Mouse (Mus musculus): ENCODE results near the gene Fam198b. TPM values are rescaled to one million over a fixed set of nuclear protein-coding genes. Genes with fewer than 3 reads are reported as not detected.

The Fam198b gene
- total RNA-seq, 2 experiments from 2014 or later, result 5.4 to 6.9 TPM

DNA sequence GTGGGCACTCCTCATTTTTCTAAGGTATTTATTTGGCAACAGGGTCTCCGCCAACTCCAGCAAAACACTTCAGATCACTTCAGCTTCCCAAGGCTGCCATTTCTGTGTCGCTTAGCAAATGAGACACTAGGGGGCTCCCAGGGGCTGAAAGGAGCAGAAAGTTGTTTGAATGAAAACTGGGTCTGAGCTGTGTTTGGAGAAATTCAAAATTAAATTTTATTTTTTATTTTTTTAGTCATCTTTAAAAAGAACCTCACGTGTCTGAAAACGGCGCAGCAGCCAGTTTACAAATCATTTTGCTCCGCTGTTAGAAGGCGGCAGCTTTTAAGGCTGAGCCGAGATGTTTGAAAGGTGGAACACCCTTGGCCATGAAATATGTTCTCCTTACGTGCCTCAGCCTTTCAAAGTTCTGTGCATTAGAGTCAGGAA, 442 bp downstream of the Fam198b start:
- peak in 1 of 2 experiments; percentile 74 for DNase-seq (ENCODE audit: extremely low spot score in 1 of 2, low spot score in 1 of 2)

DNA sequence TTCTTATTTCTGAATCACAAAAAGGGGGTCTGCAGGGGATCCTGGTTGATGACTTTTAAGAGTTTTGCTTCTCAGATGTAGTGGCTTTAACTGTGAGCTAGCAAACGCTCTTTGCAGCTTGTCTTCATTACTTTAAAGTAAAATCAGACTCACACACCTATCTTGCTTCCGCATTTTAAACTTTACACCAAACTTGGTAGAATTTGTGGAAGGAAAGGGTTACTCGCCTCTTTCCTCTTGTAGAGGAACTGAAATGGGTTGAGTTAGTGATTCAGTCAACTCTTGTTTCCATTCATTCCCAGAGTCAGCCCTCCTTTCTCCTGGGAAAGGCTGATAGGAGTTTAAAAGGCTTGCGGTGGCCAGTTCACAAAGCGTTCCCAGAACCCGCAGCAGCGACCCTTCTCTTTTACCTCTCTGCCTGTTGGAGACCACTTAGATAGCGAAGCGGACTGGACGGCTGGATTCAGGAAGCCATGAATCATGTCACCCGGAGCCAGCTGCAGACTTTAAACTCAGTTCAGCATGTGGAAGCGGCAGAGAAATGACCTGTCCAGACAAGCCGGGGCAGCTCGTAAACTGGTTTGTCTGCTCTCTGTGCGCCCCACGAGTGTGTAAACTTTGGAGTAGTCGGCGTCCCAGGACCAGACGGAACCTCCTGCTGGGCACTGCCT, 1.5 kb downstream of the Fam198b start:
- no peak for DNase-seq (ENCODE audit: extremely low spot score in 1 of 2, low spot score in 1 of 2)

GRCm38 (mm10) chr3:79886357-79887091, 2.2 kb downstream of the Fam198b start:
- no peak for DNase-seq (ENCODE audit: extremely low spot score in 1 of 2, low spot score in 1 of 2)

DNA sequence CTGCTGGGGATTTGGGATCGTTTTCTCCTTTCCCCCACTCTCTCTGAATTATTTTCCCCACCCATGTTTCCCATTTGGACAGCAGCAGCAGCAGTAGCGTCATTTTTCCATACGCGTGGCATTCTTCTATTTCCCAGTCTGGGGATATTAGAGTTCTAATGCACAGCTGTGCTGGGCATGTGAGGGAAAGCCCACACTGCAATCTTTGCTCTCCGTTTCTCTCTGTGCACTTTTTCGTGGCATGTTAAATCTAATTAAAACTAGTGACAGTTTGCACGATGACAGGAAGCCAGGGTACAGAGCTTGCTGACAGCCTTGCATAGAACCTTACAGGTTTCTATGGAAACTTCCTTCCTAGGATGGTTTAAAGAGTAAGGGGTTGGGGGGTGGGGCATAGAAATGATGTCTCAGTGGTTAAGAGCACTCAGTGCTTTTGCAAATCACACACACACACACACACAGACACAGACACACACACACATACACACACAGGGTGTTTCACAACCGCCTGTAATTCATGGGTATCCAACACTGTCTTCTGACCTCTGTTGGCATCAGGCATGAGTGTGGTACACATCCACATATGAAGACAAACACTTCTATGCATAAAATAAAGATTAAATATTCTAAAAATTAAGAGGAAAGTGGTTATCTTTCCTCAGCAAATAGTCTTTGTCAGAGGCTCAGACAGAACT, 3.0 kb downstream of the Fam198b start:
- DNase-seq (ENCODE audit: extremely low spot score in 1 of 2, low spot score in 1 of 2), result no peak

DNA sequence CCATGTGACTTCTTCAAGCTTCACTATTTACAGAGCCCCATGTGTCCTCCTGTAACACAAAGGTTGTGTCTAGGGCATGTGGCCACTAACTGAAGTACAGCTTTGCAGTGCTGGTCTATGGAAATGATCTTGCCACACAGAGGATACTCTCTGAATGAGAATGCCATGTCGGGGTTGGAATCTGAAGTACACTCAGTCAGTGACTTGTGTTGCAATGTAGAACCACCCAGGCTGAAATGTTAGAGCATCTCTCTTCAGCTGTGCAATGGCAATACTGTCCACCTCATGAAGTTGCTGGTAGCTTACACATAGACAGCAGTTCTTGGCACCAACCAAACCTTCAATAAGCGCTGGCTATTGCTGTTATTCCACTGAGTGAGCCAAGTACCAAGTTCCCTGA, 3.6 kb downstream of the Fam198b start:
- DNase-seq (ENCODE audit: extremely low spot score in 1 of 2, low spot score in 1 of 2), result no peak

DNA sequence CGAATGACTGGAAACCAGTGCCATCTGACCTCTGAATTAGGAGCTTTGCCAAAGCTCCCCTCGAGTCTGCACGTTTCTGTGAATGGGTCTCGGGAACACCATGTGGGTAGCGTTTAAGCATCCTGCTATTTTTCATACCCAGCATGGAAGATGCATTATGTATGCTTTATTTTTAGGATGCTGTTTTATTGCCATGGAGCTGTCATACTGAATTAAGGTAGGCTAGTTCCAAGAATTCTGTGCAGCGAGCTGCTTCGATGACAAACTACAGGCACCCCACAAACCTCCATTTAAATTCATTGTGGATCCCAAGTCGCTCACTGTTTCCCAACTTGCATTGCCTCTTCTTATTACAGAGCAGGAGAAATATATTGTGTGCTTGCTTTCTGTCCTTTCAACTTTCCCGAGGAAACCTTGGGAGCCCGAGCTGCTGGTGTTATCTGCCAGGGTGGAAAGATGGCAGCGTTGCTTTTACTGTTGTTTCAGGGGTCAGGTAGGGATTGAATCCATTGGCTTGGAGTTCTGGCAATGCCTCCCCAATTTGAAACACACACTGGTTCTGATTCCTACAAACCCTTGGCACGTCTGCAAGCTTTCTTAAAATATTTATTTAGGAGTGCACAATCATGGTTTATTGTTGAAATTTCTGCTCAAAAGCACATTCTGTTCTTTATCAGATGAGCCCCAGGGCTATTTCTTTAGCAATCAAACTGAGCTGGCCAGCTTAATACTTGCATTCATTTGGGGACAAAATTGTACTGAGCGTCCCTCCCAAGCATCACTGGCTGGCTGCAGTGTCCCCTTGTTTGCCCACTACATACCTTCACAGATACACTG, 13.4 kb downstream of the Fam198b start:
- no peak for DNase-seq (ENCODE audit: extremely low spot score in 1 of 2, low spot score in 1 of 2)

- DNase-seq (ENCODE audit: extremely low spot score in 1 of 2, low spot score in 1 of 2), result no peak
These were observed 14.2 kb downstream of the Fam198b start for GRCm38 (mm10) chr3:79898514-79898913.

DNA sequence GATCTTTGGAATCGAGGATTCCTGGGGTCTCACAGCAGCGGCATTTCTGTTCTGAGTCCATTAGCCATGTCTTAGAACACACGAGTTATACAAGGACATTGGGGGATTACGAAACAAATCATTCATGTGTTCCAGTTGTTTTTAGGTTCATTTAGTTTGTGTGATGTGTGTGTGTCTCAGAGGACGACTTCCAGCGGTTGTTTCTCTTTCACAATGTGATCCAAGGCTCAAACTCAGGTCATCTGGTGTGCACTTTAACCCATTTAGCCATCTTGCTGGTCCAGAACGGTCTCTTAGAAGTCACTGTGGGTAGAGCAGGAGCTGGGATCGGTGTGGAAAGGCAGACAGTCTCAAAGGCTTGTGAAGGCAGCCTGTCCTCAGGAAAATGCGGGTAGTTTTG, 15.6 kb downstream of the Fam198b start:
- DNase-seq (ENCODE audit: extremely low spot score in 1 of 2, low spot score in 1 of 2), result no peak

DNA sequence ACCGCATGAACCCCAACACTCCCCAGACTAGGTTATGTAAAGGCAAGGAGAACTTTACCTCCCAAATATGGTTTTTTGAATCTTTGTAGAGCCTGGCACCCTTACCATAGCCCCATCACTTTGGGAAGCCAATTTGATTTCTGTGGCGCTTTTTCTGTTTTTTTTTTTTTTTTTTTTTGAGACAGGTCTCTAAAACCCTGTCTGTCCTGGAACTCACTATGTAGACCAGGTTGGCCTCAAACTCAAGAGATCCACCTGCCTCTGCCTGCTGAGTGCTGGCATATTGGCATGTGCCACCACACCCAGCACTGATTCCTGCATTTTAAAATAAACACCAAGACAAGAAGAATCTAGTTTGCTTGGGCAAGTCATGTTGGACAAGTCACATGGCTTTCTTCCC, 16.2 kb downstream of the Fam198b start:
- no peak for DNase-seq (ENCODE audit: extremely low spot score in 1 of 2, low spot score in 1 of 2)

DNA sequence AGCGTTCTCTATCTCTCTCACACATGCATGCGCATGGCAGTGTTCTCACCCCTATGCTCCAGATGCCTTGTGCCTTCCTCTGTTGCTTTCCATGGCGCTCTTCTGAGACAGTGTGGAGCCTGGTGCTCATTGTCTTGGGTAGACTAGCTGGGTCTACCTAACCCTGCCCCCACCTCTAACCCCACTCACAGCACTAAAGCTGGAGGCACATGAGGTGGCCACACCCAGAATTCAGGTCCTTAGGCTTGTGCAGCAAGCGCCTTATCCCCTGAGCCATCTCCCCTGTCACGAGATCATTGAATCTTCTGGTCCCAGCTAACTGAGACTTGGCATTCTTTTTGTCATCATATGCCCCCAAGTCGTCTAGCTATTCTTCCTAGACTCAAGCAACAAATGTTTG, 17.0 kb downstream of the Fam198b start:
- no peak for DNase-seq (ENCODE audit: extremely low spot score in 1 of 2, low spot score in 1 of 2)

- no peak for DNase-seq (ENCODE audit: extremely low spot score in 1 of 2, low spot score in 1 of 2)
These were observed 17.4 kb downstream of the Fam198b start for GRCm38 (mm10) chr3:79901734-79902133.

GRCm38 (mm10) chr3:79903803-79904202, 19.5 kb downstream of the Fam198b start:
- DNase-seq (ENCODE audit: extremely low spot score in 1 of 2, low spot score in 1 of 2), result no peak

GRCm38 (mm10) chr3:79904238-79904757, 20.0 kb downstream of the Fam198b start:
- no peak for DNase-seq (ENCODE audit: extremely low spot score in 1 of 2, low spot score in 1 of 2)

GRCm38 (mm10) chr3:79905397-79905796, 21.1 kb downstream of the Fam198b start:
- DNase-seq (ENCODE audit: extremely low spot score in 1 of 2, low spot score in 1 of 2), result no peak

DNA sequence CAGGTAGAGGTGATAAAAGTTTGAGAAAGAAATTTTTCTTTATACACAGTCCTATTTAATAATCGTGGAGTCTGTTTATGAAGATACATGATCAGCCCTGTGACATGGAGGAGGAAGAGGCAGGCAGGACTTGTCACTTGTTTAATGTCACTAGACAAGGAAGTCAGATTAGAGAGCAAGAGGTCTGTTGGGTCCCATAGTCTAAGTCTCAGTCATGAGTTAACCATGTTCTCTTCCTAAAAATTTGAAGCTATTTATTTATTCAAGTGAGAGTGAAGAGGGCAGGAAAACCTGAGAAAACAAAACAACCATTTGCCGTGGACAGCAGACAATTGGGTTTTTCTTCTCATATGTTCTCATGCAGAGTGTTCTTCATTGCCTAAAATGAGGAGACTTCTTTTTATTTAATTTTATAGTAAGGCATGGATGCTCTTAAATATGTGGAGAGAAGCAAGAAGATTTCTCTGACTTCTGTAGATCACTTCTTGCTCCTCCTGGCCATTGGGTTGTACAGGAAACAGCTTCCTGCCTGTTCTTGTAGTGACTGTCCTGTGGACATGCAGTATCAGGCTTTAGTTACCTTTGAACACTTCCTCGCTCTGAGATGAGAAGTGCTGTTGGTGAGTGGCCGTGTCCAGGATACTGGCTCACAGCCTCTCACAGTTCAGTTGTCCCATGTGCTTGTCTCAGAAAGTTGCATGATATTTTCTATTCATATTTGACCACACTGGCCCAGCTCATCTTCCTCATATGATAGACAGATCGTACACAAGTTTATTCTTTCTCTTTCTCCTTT, 22.1 kb downstream of the Fam198b start:
- DNase-seq (ENCODE audit: extremely low spot score in 1 of 2, low spot score in 1 of 2), result no peak

GRCm38 (mm10) chr3:79907223-79907622, 22.9 kb downstream of the Fam198b start:
- no peak for DNase-seq (ENCODE audit: extremely low spot score in 1 of 2, low spot score in 1 of 2)

GRCm38 (mm10) chr3:79910375-79911141, 26.2 kb downstream of the Fam198b start:
- no peak for DNase-seq (ENCODE audit: extremely low spot score in 1 of 2, low spot score in 1 of 2)

GRCm38 (mm10) chr3:79911166-79911565, 26.8 kb downstream of the Fam198b start:
- DNase-seq (ENCODE audit: extremely low spot score in 1 of 2, low spot score in 1 of 2), result no peak

DNA sequence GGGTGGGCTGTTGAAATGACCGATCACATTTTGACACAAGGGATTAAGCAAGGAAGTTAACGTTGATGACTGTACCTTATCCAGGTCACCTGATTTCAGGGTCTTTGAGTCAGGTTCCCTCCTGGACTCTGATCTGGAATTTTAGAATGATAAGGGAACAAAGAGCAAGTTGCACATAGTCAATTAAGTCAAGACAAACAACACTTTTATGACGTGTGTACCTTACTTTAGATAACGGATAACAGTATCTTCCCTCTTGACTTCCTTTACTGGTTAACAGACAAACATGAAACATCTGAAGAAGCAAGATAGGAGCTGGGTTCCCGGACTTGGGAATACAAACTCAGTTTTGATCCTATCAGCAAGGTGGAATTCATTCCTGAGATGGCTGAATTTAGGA, 29.7 kb downstream of the Fam198b start:
- DNase-seq (ENCODE audit: extremely low spot score in 1 of 2, low spot score in 1 of 2), result no peak
